Mouse (Mus musculus): ENCODE results near the gene Smcp. TPM values are rescaled to one million over a fixed set of nuclear protein-coding genes. Genes with fewer than 3 reads are reported as not detected.

Smcp gene
- polyA plus RNA-seq (2011; ENCODE audit: insufficient read depth, insufficient read length, low read depth, missing spikeins), result not detected in 2 replicates

DNA sequence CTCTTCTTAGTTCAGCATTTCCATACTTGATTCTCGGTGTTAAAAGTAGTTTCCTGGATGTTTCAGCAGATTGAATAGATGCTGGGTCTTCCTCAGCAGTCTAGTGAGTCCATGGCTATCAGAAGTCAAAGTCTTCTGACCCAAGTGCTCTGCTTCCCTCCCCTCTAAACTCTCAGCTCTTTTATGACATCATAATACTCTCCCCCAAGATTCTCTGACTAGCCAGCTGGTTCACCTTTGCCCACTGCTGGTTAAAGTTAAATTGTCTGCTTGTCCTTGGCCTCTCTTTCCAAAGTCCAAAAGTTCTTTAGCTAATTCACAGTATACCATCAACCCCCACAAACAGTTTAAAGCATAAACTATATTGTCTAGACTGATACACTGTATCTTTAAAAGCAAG is at the start of gene Smcp:
TSS of gene Smcp (minus strand) at position 140 of the 400 bp plus-strand sequence.
- H3K9ac ChIP-seq (ENCODE audit: low read depth, poor library complexity, severe bottlenecking), result no peak within 1 kb of the TSS
- H3K9me3 ChIP-seq (replicated peaks; ENCODE audit: control insufficient read depth, insufficient read depth, low read length, poor library complexity, severe bottlenecking), result no peaks in the 10 kb centered on the region
- H3K36me3 ChIP-seq (ENCODE audit: control insufficient read depth, insufficient read depth, low read length, poor library complexity, severe bottlenecking), result no peaks in the 10 kb centered on the region
- H3K27me3 ChIP-seq (ENCODE audit: control insufficient read depth, insufficient read depth, low read length, poor library complexity, severe bottlenecking), result no peaks in the 10 kb centered on the region
- no peak within 1 kb of the TSS for H3K27ac ChIP-seq (ENCODE audit: insufficient read depth, low read length)
- H3K4me1 ChIP-seq (ENCODE audit: control insufficient read depth, insufficient read depth, low read length), result no peaks in the 10 kb centered on the region
- no peak within 1 kb of the TSS for H3K4me3 ChIP-seq (ENCODE audit: low read depth, low read length)
- TF ChIP-seq CTCF (IDR thresholded peaks at IDR 0.05; ENCODE audit: low read depth, low read length) (no peak), POLR2A (IDR thresholded peaks at IDR 0.05; ENCODE audit: insufficient read depth, low read length) (no peak), EP300 (IDR thresholded peaks at IDR 0.05; ENCODE audit: insufficient read depth, low read depth, low read length) (no peak)

DNA sequence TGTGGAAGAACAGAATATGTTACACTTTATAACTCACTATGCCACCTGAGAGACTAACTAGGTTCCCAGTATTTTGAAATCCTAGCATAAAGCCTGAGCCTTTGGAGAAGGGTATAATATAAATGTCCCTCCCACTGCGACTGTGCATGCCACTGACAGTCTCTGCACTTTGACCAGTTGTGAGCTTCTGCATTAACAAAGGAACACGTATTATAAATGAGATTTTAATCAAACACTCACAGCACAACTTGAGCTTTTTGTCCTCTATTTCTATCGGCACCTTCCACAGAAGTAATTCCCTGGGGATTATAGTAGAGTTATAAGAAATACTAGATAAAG is 49.8 kb upstream of the Smcp start:
- no peaks in the 10 kb centered on the region for H3K4me1 ChIP-seq (ENCODE audit: control insufficient read depth, insufficient read depth, low read length)
- H3K9ac ChIP-seq (ENCODE audit: low read depth, poor library complexity, severe bottlenecking), result no peak overlapping the region
- H3K36me3 ChIP-seq (ENCODE audit: control insufficient read depth, insufficient read depth, low read length, poor library complexity, severe bottlenecking), result no peaks in the 10 kb centered on the region
- H3K27ac ChIP-seq (ENCODE audit: insufficient read depth, low read length), result no peak overlapping the region
- no peaks in the 10 kb centered on the region for H3K9me3 ChIP-seq (replicated peaks; ENCODE audit: control insufficient read depth, insufficient read depth, low read length, poor library complexity, severe bottlenecking)
- H3K4me3 ChIP-seq (ENCODE audit: low read depth, low read length), result no peak overlapping the region
- no peaks in the 10 kb centered on the region for H3K27me3 ChIP-seq (ENCODE audit: control insufficient read depth, insufficient read depth, low read length, poor library complexity, severe bottlenecking)
- TF ChIP-seq CTCF (IDR thresholded peaks at IDR 0.05; ENCODE audit: low read depth, low read length) (no peak), POLR2A (IDR thresholded peaks at IDR 0.05; ENCODE audit: insufficient read depth, low read length) (no peak), EP300 (IDR thresholded peaks at IDR 0.05; ENCODE audit: insufficient read depth, low read depth, low read length) (no peak)

GRCm38 (mm10) chr3:92637745-92638652 is 49.2 kb upstream of the Smcp start:
- Histone ChIP-seq H3K36me3 (ENCODE audit: control insufficient read depth, insufficient read depth, low read length, poor library complexity, severe bottlenecking) (no peaks in the 10 kb centered on the region), H3K9me3 (replicated peaks; ENCODE audit: control insufficient read depth, insufficient read depth, low read length, poor library complexity, severe bottlenecking) (no peaks in the 10 kb centered on the region), H3K27me3 (ENCODE audit: control insufficient read depth, insufficient read depth, low read length, poor library complexity, severe bottlenecking) (no peaks in the 10 kb centered on the region), H3K4me3 (ENCODE audit: low read depth, low read length) (no peak overlapping the region), H3K4me1 (ENCODE audit: control insufficient read depth, insufficient read depth, low read length) (no peaks in the 10 kb centered on the region), H3K9ac (ENCODE audit: low read depth, poor library complexity, severe bottlenecking) (no peak overlapping the region), H3K27ac (ENCODE audit: insufficient read depth, low read length) (no peak overlapping the region)
- TF ChIP-seq POLR2A (IDR thresholded peaks at IDR 0.05; ENCODE audit: insufficient read depth, low read length), result no peak
- no peak for TF ChIP-seq EP300 (IDR thresholded peaks at IDR 0.05; ENCODE audit: insufficient read depth, low read depth, low read length)
- no peak for TF ChIP-seq CTCF (IDR thresholded peaks at IDR 0.05; ENCODE audit: low read depth, low read length)

DNA sequence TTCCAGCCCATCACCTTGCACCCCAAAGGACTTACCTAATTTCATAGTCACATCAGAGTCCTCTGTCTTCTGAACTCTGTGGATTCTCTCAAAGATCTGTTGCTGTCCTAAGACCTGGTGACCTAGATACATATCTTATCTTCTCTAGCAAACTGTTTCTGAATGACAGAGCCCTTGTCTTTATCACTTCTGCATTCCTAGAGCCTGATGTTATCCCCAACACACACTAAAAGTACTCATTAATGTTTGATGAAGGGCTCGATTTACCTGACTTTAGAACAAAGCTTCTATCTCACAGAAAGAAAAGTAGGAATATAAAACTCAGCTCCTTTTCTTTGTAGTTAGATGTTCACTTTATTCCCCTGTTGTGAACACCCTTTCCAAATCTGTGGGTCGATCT is 32.8 kb upstream of the Smcp start, which contains the start of gene Lce6a:
TSS of gene Lce6a (minus strand) at position 101 of the 400 bp plus-strand sequence.
- no peaks in the 10 kb centered on the region for H3K4me1 ChIP-seq (ENCODE audit: control insufficient read depth, insufficient read depth, low read length)
- no peaks in the 10 kb centered on the region; the same call in 1 of the 2 replicates for H3K27me3 ChIP-seq (ENCODE audit: control insufficient read depth, insufficient read depth, low read length, poor library complexity, severe bottlenecking)
- H3K4me3 ChIP-seq (ENCODE audit: low read depth, low read length), result no peak within 1 kb of the TSS
- no peaks in the 10 kb centered on the region for H3K36me3 ChIP-seq (ENCODE audit: control insufficient read depth, insufficient read depth, low read length, poor library complexity, severe bottlenecking)
- no peak for TF ChIP-seq EP300 (IDR thresholded peaks at IDR 0.05; ENCODE audit: insufficient read depth, low read depth, low read length)
- TF ChIP-seq CTCF (IDR thresholded peaks at IDR 0.05; ENCODE audit: low read depth, low read length), result no peak
- TF ChIP-seq POLR2A (IDR thresholded peaks at IDR 0.05; ENCODE audit: insufficient read depth, low read length), result no peak
- no peak within 1 kb of the TSS for H3K9ac ChIP-seq (ENCODE audit: low read depth, poor library complexity, severe bottlenecking)
- no peaks in the 10 kb centered on the region for H3K9me3 ChIP-seq (replicated peaks; ENCODE audit: control insufficient read depth, insufficient read depth, low read length, poor library complexity, severe bottlenecking)
- H3K27ac ChIP-seq (ENCODE audit: insufficient read depth, low read length), result no peak within 1 kb of the TSS

- Histone ChIP-seq H3K36me3 (ENCODE audit: control insufficient read depth, insufficient read depth, low read length, poor library complexity, severe bottlenecking) (no peaks in the 10 kb centered on the region), H3K27me3 (ENCODE audit: control insufficient read depth, insufficient read depth, low read length, poor library complexity, severe bottlenecking) (no peaks in the 10 kb centered on the region), H3K27ac (ENCODE audit: insufficient read depth, low read length) (no peak overlapping the region), H3K9ac (ENCODE audit: low read depth, poor library complexity, severe bottlenecking) (no peak overlapping the region), H3K4me1 (ENCODE audit: control insufficient read depth, insufficient read depth, low read length) (no peaks in the 10 kb centered on the region), H3K9me3 (replicated peaks; ENCODE audit: control insufficient read depth, insufficient read depth, low read length, poor library complexity, severe bottlenecking) (no peaks in the 10 kb centered on the region), H3K4me3 (ENCODE audit: low read depth, low read length) (no peak overlapping the region)
- no peak for TF ChIP-seq EP300 (IDR thresholded peaks at IDR 0.05; ENCODE audit: insufficient read depth, low read depth, low read length)
- TF ChIP-seq POLR2A (IDR thresholded peaks at IDR 0.05; ENCODE audit: insufficient read depth, low read length), result no peak
Observed at GRCm38 (mm10) chr3:92609804-92610203, 21.0 kb upstream of the Smcp start.

- no peaks in the 10 kb centered on the region for H3K36me3 ChIP-seq (ENCODE audit: control insufficient read depth, insufficient read depth, low read length, poor library complexity, severe bottlenecking)
- H3K9ac ChIP-seq (ENCODE audit: low read depth, poor library complexity, severe bottlenecking), result no peak within 1 kb of the TSS
- H3K27ac ChIP-seq (ENCODE audit: insufficient read depth, low read length), result no peak within 1 kb of the TSS
- TF ChIP-seq EP300 (IDR thresholded peaks at IDR 0.05; ENCODE audit: insufficient read depth, low read depth, low read length) (no peak), POLR2A (IDR thresholded peaks at IDR 0.05; ENCODE audit: insufficient read depth, low read length) (no peak), CTCF (IDR thresholded peaks at IDR 0.05; ENCODE audit: low read depth, low read length) (no peak)
- H3K9me3 ChIP-seq (replicated peaks; ENCODE audit: control insufficient read depth, insufficient read depth, low read length, poor library complexity, severe bottlenecking), result no peaks in the 10 kb centered on the region
- no peaks in the 10 kb centered on the region for H3K4me1 ChIP-seq (ENCODE audit: control insufficient read depth, insufficient read depth, low read length)
- no peak within 1 kb of the TSS for H3K4me3 ChIP-seq (ENCODE audit: low read depth, low read length)
- H3K27me3 ChIP-seq (ENCODE audit: control insufficient read depth, insufficient read depth, low read length, poor library complexity, severe bottlenecking), result no peaks in the 10 kb centered on the region
Observed at GRCm38 (mm10) chr3:92607392-92607791, 18.6 kb upstream of the Smcp start, which contains the start of gene 2210017I01Rik. 2210017I01Rik (minus strand) TSS chr3:92607492.
